Mouse (Mus musculus) brain, embryonic 14.5 days (tissue): Measurements from ENCODE around the gene Lhfpl5.

Experiments used
- CTCF ChIP-seq: fragments of 200-500 bp; IDR thresholded peaks from 2 replicates; pipeline ENCODE4 v1.5.1; 2012; ENCODE audit warnings: inconsistent platforms, mild to moderate bottlenecking, moderate library complexity, borderline replicate concordance; ENCODE audit not compliant: insufficient read depth, insufficient read length; ENCODE audit errors: extremely low read depth
- POLR2A ChIP-seq: fragments of 200-500 bp; IDR thresholded peaks from 2 replicates; pipeline ENCODE4 v1.6.1; 2012; ENCODE audit warnings: mild to moderate bottlenecking, inconsistent platforms, borderline replicate concordance; ENCODE audit not compliant: poor library complexity, insufficient read depth, insufficient read length, severe bottlenecking; ENCODE audit errors: extremely low read depth

DNA sequence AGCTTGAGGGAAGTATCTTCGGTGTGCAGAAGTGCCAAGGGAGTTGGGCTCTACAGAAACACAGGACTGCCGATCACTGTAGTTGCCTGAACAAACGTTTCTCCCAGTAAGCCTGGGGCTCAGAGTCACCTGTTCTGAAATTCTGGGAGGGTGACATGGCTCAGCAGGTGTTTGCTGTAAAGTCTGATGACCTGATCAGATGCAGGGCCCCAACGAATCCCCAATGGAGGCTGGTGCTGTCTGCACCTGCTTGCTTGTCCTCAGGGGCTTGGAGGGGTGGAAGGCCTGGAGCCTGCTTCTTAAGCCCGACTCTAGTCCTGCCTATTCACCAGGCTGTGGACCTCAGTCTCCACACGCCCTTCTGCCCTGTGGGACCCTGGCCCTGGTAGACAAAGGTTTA lies 17.7 kb upstream of the Lhfpl5 start:
- TF ChIP-seq CTCF = no peak
- TF ChIP-seq POLR2A = no peak
